Mouse (Mus musculus) monocyte, adult 2 months (primary cell): ENCODE results near the gene Fbxw7.

Source experiments
- DNase-seq, 2 experiments: peaks; one replicate each; pipeline ENCODE4 v3.0.0; 2022; ENCODE audit warnings: low spot score in 2 of 2, low read depth in 1 of 2

Fbxw7 gene

DNA sequence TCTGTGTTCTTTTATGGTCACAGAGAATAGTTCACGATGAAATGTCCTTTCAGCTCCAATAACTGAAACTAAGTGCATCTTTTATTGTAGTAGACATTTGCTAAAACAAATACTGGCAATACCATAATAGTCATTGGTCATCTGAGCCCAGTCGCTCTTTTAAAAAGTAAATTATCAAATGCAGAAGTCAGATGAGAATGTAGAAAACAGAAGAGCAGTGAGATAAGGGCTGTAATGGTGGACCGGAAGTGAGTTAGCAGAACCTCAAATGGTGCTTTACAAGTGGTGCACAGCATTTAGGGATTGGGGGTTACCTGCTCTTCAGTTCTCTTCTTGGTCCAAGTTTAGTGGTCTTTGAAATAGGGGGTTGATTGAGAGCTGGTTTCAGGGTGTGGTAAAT lies 129.9 kb downstream of the Fbxw7 start:
- no peak for DNase-seq

- DNase-seq = no peak
Observed at GRCm38 (mm10) chr3:84946381-84946780, 131.3 kb downstream of the Fbxw7 start.

DNA sequence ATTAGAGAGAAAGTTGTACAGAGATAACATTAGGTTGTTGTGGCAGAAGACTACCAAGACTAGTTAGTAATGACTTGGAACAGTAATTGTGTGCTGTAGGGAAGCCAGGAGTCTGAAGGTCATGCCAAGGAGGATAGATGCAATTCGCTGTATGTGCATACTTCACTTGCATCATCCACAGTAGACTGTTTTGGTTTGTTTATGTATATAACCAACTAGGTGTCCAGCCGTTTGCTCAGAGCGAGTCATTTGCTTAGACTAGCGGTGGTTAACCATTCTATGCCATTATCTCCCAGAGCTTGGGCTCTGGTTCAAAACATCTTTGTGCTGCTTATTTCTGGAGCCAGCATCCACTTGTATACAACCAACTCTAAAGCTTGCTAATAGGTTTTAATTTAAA lies 134.3 kb downstream of the Fbxw7 start:
- DNase-seq = no peak

GRCm38 (mm10) chr3:84951698-84952097 lies 136.6 kb downstream of the Fbxw7 start:
- DNase-seq = no peak

- no peak for DNase-seq
Observed at GRCm38 (mm10) chr3:84952135-84952534, 137.1 kb downstream of the Fbxw7 start.

DNA sequence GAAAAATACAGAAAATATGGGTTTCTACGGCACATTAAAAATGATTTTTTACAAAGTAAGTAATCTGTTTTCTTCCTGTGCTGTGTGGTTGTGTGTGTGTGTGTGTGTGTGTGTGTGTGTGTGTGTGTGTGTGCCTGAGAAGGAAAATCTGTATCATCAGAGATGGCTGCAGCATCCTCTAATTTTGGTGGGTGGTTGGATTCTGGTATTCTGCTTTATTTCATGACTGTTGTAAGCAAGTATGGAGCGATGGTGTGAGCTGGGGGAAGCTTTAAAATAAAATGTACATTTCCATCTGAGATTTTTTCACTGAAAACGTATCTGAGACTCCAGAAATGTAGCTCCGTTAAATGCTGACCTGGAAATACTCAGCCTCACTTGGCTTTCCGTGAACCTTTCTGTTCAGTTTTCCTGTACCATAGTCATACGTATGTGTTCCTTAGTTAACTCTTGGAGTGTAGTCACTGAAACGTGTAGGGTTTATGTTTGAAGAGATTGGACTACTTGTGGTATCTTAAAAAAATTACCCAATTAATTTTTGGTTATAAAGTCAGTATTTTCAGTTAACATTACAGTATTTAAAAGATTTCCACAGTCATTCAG lies 137.6 kb downstream of the Fbxw7 start:
- DNase-seq = no peak

GRCm38 (mm10) chr3:84955011-84955775 lies 140.1 kb downstream of the Fbxw7 start:
- DNase-seq = no peak

GRCm38 (mm10) chr3:84955857-84956256 lies 140.8 kb downstream of the Fbxw7 start:
- DNase-seq = no peak

- no peak for DNase-seq
Observed at GRCm38 (mm10) chr3:84965156-84965555, 150.1 kb downstream of the Fbxw7 start.

GRCm38 (mm10) chr3:84967364-84967763 lies 152.3 kb downstream of the Fbxw7 start:
- DNase-seq = no peak

GRCm38 (mm10) chr3:84971561-84971960 lies 156.5 kb downstream of the Fbxw7 start:
- no peak for DNase-seq

- DNase-seq = no peak
Observed at GRCm38 (mm10) chr3:84972881-84973280, 157.8 kb downstream of the Fbxw7 start.

- no peak for DNase-seq
Observed at GRCm38 (mm10) chr3:84974193-84974592, 159.1 kb downstream of the Fbxw7 start.

DNA sequence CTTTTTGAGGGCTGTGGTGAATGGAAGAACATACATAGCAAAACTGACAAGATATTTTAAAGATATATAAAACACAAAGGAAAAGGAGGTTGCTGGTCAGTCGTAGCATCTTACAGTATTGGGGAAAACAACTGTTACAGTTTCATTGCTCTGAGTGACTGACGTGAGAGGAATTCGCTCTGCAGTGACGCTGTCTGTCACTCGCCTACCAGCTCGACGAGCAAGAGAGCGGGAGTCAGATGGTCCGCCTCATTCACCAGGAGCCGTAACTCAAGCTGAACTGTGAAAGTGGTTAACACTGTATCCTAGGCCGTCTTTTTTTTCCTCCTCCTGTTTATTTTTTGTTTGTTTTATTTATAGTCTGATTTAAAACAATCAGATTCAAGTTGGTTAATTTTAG lies 163.6 kb downstream of the Fbxw7 start:
- DNase-seq = no peak

- DNase-seq = no peak
Observed at GRCm38 (mm10) chr3:84980158-84980557, 165.1 kb downstream of the Fbxw7 start.

DNA sequence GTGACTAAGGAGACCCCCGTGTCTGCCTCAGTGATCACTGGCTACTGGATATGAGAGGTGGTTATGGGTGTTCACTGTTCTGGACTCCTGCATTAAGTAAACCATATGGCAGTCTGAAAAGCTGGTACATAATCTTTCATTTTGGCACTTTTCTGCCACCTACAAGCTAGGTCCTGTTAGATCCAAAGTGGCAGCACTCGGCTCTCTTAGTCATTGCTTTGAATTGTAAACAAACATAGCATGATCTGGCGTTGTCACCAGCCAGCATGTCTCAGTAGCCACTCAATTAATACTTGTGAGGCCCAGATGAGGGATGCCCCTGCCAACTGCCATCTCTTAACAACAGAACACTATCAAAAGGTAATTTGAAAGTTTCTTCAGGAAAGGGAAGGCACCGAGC lies 167.6 kb downstream of the Fbxw7 start:
- DNase-seq = no peak

DNA sequence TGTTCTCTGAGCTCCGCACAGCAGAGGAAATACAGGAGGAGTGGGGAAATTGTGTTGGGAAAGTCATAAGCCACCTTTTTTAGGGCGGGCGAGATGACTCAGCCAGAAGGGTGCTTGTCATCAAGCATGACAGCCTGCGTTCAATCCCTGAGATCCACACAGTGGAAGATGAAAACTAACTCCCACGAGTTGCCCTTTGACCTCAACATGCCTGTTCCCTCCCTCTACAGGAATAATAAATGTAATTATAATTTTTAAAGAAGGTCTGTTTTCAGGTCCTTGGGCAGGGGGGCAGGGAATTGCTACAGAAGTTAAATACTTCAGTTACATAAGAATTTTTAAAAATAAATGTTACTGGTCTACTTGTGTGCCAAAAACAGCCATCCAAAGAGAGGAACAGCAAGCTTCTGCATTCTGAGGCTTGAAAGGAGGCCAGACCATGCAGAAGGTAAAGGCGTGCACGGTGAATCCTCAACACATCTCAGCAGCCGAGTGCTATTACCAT lies 170.1 kb downstream of the Fbxw7 start:
- no peak for DNase-seq

DNA sequence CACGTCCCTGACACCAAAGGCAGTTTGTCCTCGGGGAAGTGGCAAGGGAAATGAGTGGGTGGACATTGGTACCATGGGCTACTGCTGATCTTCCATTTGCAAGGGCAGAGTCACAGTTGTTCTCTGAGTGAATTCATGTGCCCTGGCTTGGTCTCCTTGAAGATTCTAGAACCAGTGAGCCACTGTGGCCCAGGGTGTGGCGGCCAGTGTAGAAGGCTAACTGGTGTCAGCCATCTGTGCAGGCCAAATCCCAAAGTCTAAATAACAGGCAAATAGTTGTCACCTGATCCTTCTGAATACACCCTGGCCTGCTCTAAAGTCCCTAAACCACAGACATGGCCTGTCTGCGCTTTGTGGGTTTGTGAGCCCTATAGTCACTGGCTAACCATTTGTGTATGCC lies 173.8 kb downstream of the Fbxw7 start:
- DNase-seq = no peak

DNA sequence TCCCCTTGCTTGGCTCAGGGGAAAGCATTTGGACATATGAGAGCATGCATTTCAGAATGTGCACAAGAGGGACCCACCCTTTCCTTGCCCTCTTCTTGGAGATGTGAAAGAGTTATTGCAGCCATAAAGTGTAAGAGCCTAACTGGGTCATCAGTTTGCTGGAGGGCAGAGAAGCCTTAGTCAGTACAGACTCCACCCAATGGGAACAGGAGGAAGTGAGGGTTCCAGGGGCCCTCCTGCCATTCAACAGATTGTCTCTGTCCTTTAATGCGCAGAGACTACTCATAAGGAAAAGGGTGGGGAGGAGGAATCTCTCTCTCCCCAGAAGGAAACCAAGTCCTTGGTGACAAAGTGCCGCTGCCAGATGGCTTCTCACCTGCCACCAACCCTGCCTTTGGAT lies 190.2 kb downstream of the Fbxw7 start:
- DNase-seq = no peak

- no peak for DNase-seq
Observed at GRCm38 (mm10) chr3:85012889-85013288, 197.8 kb downstream of the Fbxw7 start.

DNA sequence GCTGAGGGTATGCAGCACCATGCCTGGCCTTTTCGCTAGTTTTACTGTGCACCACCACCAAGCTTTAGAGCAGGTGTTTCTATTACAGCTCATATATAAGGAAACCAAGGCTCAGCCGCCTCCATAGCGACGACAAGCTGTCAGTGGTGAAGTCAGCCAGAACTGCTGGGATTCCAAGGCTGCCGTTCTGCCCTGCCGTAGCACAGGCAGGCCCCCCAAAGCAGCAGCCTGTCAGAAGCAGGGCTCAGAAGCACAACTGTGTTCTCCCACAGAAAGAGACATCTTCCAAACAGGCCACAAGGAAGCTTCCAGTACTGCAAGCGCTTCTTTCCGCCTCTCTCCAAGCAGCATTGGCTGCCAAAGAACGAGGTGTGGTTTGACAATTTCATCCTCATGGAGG lies 200.6 kb downstream of the Fbxw7 start:
- DNase-seq = no peak

GRCm38 (mm10) chr3:85020137-85020536 lies 205.1 kb downstream of the Fbxw7 start:
- no peak for DNase-seq

- DNase-seq = no peak
Observed at GRCm38 (mm10) chr3:85021816-85022215, 206.7 kb downstream of the Fbxw7 start.
